Mouse (Mus musculus) urinary bladder, postnatal 0 days (tissue): Measurements from ENCODE around the gene Ndufa4l2. TPM values are rescaled to one million over a fixed set of nuclear protein-coding genes. Genes with fewer than 3 reads are reported as not detected.

Experiments used
- polyA plus RNA-seq: library from polyadenylated mRNA; unstranded; fragments of >200 nt; fragmentation: Nextera tagmentation; extraction: Ambion mirVana; gene quantifications from 2 replicates; pipeline ENCODE4 v1.2.1, GENCODE M21; 2015

Ndufa4l2 gene
- polyA plus RNA-seq = 272 and 390 TPM in 2 replicates

GRCm38 (mm10) chr10:127514764-127515163 lies at the start of gene Ndufa4l2:
Ndufa4l2 (plus strand) TSS chr10:127514967.

DNA sequence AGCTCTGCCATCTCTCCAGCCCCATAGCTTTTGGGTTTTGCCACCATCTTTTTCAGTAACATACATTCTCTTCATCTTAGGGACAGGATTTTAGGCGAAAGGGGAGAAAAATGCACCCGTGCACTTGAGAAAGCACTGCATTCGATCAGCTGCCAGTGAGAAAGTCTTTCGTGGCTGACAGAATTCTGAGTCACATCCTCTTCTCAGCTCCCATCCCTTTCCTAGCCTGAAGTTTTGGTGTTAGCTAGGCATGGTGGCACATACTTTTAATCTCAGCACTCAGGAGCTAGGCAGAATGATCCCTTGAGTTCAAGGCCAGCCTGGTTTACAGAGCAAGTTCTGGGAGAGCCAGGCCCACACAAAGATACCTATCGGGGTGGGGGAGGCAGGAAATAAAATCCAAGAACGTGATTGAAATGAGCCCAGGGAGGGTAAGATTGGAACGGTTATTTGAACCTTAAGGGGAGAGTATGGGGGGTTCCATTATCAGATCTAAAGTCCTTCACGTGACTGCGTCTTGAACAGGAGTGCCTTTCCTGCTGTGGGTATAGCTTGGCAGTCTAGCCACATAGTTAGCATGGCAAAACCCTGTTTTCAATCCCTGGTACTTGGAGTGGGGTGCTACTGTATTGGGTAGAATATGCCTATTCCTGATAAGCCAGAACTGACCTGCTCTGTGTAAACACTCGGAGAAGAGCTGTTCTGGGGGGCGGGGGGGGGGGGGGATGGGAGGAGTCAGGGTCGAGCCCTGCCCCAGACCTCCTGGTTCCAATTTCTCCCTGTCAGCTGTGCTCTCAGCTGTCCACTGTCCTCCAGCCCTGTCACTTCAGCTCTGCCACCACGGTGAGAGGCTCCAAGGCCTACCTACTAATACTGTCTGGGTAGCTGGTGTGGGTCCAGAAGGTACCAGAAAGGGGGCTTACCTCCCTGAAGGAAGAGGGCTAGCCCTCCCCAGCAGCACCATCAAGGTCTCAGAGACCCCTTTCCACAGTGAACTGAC lies 13.6 kb upstream of the Ndufa4l2 start, which contains the start of gene Stac3:
Gene Stac3 (plus strand): TSS at position 793 of the 1,000 bp plus-strand sequence.

GRCm38 (mm10) chr10:127522088-127522581 lies 7.4 kb downstream of the Ndufa4l2 start, which contains the start of gene Shmt2:
Shmt2 (minus strand) TSS chr10:127522444.

GRCm38 (mm10) chr10:127534036-127534928 lies 19.5 kb downstream of the Ndufa4l2 start, which contains the start of gene Nxph4:
Nxph4 (minus strand) TSS chr10:127534559.

Other genes starting within 250 kb of the Ndufa4l2 start
- 145 and 157 TPM in 2 replicates for gene Dctn2, start 248.6 kb upstream of the Ndufa4l2 start, polyA plus RNA-seq
- gene Mbd6, start 225.9 kb upstream of the Ndufa4l2 start, polyA plus RNA-seq = 8.3 and 9.1 TPM in 2 replicates
- 82.3 and 96.0 TPM in 2 replicates for gene Mars, start 203.2 kb upstream of the Ndufa4l2 start, polyA plus RNA-seq
- gene Arhgap9, start 193.0 kb upstream of the Ndufa4l2 start, polyA plus RNA-seq = 2.5 and 5.7 TPM in 2 replicates
- gene Gli1, start 173.0 kb upstream of the Ndufa4l2 start, polyA plus RNA-seq = 4.4 and 6.2 TPM in 2 replicates
- not detected in 2 replicates for gene Inhbe, start 160.6 kb upstream of the Ndufa4l2 start, polyA plus RNA-seq
- not detected in 2 replicates for gene Inhbc, start 144.5 kb upstream of the Ndufa4l2 start, polyA plus RNA-seq
- 19.2 and 19.5 TPM in 2 replicates for gene R3hdm2, start 134.6 kb upstream of the Ndufa4l2 start, polyA plus RNA-seq
- gene Stac3, start 13.3 kb upstream of the Ndufa4l2 start, polyA plus RNA-seq = 0.29 and 0.36 TPM in 2 replicates
- 62.8 and 68.3 TPM in 2 replicates for gene Shmt2, start 7.5 kb downstream of the Ndufa4l2 start, polyA plus RNA-seq
- 1.5 and 2.4 TPM in 2 replicates for gene Nxph4, start 19.6 kb downstream of the Ndufa4l2 start, polyA plus RNA-seq
- 66.3 and 68.2 TPM in 2 replicates for gene Lrp1, start 106.2 kb downstream of the Ndufa4l2 start, polyA plus RNA-seq
- 40.9 and 44.7 TPM in 2 replicates for gene Stat6, start 128.0 kb downstream of the Ndufa4l2 start, polyA plus RNA-seq
- gene Nemp1, start 151.9 kb downstream of the Ndufa4l2 start, polyA plus RNA-seq = 5.7 and 6.4 TPM in 2 replicates
- 13.3 and 15.3 TPM in 2 replicates for gene Nab2, start 153.6 kb downstream of the Ndufa4l2 start, polyA plus RNA-seq
- 0.05 and 0.13 TPM in 2 replicates for gene Myo1a, start 190.2 kb downstream of the Ndufa4l2 start, polyA plus RNA-seq
- not detected in 2 replicates for gene Tac2, start 209.5 kb downstream of the Ndufa4l2 start, polyA plus RNA-seq
- 1.1 and 1.4 TPM in 2 replicates for gene Zbtb39, start 224.6 kb downstream of the Ndufa4l2 start, polyA plus RNA-seq
- 0.54 and 0.60 TPM in 2 replicates for gene Gpr182, start 236.8 kb downstream of the Ndufa4l2 start, polyA plus RNA-seq
- not detected in 2 replicates for gene Rdh1, start 244.8 kb downstream of the Ndufa4l2 start, polyA plus RNA-seq
- not detected in 2 replicates for gene Rdh16f1, start 244.8 kb downstream of the Ndufa4l2 start, polyA plus RNA-seq